Mouse (Mus musculus) ovary, adult 18-20 months (tissue): Measurements from ENCODE around the gene Tbc1d10a.
A peak's percentile ranks its signal among the peaks of the same experiment; 100 is the strongest.

Source experiments
- DNase-seq: peaks from one replicate; pipeline ENCODE4 v3.0.0; 2022; ENCODE audit warnings: low spot score, mixed read lengths

The Tbc1d10a gene

DNA sequence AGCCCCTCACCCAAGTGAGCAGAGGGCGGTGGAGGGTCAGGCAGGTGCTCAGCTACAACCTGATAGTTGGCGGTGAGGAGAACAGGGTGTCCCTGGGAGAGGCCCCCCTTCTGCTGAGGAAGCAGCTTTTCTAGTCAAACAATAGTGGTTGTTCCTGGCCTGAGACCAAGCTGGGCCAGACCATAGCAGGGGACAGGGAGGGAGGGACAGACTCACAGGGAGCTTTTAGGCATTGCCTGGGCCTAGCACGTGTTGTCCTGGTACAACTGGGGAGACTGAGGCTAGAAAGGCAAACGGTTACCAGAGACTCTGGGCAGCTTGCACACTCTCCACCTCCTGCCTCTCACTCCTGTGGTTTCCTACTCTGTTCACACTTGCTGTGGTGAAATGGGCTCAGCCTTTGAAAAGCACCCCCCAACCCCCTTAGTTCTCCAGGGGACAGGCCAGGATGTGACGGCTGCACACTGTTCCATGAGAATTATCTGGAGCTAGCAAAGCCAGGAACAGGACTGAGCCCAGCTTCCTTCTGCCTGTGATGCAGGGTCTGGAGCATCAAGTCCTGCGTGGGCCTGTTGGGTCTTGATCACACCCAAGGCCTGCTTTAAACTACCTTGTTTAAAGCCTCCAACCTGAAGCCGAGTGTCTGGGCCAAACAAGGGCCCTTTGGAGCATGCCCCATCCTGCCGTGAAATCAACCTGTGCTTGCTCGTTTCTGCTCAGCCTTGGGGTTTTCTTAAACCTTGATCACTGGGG lies 29.8 kb downstream of the Tbc1d10a start:
- DNase-seq, result no peak

DNA sequence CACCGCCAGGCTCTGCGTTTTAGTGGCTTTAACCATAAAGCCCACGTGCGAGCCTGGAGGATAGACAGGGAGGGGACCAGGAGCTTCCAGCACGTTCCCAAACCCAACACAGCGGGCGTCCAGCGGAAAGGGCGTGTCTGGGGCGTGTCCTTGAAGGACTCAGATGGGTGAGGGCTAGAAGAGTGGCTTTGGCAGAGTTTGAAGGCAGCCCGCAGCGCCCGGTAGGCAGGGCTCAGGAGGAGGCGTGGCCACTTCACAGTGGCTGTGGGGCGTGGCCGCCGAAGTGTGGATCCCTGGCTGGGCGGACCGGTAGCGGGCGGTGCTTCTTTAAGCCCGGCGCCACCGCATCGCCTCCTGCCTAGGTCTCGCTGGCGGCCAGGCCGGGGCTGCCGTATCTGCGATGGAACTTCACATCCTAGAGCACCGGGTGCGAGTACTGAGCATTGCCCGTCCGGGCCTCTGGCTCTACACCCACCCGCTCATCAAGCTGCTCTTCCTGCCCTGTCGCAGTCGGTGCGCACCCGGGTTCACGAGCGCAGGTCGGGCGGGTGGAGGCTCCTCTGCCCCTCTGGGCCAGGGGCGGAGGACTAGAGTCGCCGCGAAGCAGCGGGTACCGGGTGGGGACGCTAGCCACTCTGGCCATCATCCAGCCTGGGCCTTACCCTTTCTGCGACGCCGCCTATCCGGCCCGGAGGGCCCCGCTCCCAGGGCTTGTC lies 31.5 kb downstream of the Tbc1d10a start, which contains the start of gene Castor1:
Castor1 (plus strand) TSS at position 312 of the 716 bp plus-strand sequence.
- DNase-seq, result peak; percentile 92

DNA sequence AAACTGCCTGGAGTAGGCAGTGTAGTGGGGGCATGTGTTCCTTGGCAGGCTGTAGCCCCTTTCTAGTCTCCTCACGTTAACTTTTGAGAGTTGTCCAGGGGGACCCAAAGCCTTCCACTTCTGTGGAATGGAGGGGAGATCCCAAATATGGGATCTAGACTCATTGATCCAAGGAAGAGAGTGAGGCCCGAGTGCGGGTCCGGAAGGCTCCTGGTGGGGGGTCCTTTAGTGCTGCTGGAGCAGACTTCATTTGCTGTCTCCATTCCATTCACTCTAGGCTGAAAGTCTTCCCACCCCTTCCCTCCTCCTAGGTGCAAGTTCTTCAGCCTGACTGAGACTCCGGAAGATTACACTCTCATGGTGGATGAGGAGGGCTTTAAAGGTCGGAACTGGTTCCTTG lies 32.0 kb downstream of the Tbc1d10a start:
- DNase-seq, result no peak

DNA sequence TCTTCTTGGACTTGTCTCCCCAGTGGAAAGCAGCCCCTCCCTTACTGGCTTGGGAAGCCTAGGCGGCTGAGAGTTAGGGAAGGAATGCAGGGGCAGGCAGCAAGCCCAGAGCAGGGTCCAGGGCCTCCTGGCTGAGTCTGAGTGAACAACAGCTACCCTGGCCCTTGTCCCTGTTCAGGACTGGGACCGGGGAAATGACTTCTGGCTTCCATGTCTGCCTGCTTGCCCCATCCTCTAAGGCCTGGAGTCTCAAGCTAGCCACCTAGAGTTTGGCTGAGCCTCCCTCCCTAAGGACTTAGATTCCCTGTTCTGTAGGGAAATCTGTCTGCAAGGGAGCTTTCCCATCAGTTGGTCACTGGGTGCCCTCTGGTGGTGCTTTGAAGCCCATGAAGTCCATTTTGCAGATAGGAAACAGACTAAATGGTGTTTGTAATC lies 32.7 kb downstream of the Tbc1d10a start:
- peak; percentile 70 for DNase-seq

DNA sequence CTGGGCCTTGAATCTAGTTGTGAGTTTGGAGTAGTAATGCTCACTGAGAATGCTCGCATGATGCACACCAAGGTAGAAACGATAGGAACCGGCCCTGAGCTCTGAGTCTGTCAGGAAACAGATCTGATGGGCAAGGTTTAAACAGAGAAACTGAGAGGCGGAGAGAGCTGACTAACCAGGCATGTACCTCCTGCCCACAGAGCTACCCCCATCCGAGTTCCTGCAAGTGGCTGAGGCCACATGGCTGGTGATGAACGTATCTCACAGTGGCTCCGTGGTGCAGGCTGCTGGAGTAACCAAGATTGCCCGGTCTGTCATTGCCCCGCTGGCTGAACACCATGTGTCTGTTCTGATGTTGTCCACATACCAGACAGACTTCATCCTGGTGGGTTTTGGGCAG lies 33.3 kb downstream of the Tbc1d10a start:
- DNase-seq, result no peak

DNA sequence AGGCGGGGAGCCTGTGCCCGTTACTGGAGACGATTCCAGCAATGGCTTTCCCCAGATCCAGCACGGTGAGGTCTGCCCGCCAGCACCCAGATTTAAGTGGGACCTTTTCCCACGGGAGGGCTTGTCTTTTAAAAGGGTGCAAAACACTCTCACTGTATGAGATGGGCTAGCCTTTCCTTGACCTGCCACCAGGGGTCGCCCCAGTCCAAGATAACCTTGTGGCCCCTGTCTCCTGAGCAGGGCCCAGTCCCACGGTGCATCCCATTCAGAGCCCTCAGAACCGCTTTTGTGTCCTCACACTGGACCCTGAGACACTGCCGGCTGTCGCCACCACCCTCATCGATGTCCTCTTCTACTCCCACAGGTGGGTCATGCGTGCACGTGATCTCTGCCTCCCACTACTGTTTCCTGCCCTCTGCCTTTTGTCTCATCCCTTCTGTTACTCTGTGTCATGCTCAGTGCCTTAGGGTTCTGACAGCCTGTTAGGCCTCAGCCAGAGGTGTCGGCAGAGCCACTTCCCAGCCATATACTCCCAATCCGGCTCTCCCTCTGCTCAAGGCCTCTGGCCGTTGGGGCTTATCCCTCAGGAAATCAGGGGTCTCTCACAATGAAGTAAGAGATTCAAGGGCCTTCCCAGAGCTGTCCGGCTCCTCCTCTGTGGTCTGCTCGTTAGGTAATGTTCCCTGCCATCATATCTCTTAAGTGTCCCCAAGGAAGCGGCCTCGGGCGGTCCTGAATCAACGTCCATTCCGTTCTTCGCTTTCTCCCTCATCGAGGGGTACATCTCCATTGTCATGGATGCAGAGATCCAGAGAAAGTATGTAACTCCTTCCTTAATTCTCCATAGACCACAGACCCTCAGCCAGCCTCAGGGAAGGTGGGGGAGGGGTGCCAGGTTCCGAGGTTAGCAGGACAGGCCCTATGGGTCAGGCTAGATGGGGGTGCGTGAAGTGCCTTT lies 34.1 kb downstream of the Tbc1d10a start:
- no peak for DNase-seq

DNA sequence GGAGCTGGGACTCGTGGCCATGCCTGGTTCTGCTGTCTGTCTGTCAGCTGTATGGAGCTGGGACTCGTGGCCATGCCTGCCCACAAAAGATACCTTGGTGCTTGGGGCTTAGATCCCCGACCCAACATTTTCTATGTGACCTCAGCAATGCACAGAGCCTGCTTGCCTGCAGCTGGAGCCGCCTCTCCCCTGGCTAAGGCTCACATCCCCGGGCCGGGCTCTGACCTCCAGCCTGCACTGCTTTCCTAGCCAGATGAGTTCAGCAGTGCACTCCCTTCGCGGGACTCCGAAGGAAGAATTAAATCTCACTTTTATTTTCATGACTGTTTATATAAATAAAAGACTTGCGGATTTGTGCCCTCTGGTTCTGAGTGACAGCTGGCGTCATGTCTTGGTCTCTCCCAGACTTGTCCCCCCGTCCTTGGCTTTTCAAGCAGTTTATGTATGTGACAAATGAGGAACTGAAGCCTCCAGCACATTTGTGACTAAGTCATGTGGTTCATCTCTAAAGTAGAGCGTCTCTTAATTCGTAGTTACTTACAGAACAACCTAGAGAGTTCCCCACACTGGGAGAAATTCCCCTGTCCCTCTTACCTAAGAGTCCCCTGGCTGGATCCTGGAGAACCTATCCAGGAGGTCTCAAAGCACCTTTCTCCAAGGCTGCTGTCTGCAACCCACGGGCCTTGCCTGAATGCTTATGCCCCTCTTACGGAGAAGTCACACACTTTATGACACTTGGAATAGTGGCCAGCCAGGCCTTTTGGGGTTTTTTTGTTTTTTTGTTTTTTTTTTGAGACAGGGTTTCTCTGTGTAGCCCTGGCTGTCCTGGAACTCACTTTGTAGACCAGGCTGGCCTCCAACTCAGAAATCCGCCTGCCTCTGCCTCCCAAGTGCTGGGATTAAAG lies 35.7 kb downstream of the Tbc1d10a start:
- no peak for DNase-seq

DNA sequence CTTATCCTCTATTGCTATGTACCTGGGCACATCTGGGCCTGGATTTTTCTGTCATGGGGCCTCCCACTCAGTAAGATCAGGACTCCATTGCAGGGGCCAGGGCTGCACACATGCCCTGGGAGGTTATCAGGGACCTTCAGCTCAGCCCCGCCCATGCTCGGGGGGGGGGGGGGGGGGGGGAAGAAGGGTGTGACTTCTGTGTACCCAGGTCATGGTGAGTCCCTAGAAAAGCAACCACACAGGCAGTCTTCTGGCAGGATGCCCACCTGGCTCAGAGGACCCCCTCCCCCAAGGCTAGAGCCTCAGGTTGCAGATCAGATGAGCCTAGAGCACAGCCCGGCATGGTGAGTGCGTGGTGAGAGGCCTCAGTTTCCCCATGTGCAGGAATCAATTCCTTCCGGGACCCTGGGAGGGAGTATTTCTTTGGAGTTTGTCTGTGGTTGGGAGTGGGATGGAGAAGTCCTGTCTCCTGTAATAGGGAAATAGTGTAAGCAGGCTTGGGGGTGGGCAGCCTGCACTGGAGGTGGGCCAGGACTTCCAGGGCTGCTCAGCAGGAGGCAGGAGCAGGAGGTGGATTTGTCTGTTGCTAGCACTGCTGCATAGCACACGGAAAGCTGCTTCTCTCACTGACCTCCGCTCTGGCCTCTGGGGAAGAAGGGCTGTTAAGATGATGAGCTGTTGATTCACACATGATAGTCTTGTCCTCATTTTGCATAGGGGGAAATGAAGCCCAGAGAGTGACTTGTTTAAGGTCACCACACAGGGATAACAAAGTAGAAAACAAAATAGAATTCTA lies 37.0 kb downstream of the Tbc1d10a start:
- DNase-seq, result no peak

DNA sequence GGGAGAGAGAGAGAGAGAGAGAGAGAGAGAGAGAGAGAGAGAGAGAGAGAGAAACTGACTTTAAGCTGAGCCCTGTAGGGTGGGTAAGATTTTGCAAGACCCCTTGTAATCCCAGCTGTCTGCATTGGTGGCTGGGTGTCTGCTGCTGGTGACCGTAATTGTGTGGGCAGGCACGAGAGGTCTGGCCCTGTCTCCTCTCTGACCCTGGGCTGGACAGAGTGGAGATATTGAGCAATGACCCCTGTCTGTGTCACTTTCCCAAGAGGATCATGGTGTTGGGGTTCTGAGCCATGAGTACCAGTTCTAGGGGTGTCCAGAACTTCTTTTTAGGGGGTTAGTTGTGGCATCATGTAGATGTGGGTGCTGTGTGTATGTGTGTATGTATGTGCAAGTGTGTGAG lies 37.6 kb downstream of the Tbc1d10a start:
- no peak for DNase-seq

DNA sequence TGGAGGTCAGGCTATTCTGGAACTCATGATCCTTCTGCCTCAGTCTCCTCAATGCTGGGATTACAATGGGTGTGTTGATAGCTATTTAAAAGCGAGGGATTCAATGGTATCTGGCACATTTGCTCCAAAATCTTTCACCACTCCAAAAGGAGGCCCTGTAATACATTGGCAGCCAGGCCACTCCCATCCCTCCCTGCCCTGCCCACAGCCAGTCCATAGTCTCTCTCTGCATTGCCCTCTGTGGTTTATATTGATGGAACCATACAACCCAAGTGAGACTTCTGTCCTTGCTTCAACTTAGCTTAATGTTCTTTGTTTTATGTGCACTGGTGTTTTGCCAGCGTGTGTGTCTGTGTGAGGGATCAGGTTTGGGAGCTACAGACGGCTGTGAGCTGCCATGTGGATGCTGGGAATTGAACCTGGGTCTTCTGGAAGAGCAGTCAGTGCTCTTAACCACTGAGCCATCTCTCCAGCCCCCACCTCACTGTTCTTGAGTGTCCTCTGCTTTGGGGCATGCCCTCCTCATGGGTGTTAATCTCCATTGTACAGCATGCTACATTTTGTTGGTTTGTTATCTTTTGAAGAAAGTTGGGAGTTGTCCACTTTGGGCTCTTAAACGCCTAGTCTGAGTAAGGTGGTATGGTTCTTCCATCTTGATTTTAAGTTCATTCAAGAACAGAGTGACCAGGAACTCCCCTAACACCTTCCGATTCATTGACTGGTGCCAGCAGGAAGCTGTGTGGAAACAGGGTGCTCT lies 40.2 kb downstream of the Tbc1d10a start:
- DNase-seq, result no peak

DNA sequence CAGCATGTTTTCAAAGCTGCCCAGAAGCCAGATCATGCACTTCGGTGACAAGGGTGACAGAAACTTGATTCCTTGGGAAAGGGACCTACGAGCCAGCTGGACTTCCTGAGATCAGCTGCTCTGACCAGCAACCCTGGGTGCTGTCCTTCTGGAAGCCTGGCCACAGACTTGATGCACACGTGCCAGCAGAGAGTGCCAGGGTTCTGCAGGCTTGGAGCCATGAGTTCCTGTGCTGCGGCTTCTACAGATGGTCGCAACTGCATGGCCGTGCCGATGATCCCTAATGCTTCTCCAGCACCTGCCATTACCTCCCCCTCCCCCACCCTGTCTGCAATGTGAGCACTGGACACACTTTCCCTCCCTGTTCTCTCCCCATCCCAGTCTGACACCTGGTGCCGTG lies 41.9 kb downstream of the Tbc1d10a start:
- no peak for DNase-seq

DNA sequence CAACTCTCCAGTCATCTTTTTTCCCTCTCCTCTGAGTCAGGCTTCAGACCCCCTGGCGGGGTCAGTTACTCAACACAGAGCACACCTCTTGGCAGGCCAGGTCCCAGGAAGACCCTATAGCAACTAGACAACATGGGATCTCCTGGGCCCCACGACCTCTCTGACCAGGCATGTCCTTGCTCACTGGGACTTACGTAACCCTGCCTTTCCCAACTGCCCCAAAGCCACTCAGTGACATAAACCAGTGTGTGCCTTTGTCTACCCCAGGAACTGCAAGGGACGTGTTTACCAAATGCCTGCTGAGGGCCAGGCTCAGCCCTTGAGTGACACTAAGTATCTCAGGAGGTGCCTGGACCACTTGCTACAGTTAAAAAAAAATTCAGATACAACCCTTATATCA lies 43.3 kb downstream of the Tbc1d10a start:
- no peak for DNase-seq

DNA sequence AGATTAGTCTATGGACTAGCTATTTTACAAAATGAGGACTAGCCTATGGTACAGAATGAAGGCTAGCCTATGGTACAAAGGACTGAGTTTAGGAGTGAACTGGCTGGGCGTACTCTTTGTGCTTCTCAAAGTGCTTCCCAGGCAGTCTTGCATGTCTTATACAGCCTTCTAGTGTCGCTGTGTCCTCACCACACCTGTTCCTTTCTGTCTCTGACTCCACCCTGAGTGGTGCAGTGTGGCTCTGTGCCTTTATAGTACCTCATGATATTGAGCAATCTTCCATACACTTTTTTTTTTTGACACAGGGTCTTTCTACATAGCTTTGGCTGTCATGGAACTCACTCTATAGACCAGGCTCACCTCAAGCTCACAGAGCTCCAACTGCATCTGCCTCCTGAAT lies 44.8 kb downstream of the Tbc1d10a start:
- DNase-seq, result no peak

DNA sequence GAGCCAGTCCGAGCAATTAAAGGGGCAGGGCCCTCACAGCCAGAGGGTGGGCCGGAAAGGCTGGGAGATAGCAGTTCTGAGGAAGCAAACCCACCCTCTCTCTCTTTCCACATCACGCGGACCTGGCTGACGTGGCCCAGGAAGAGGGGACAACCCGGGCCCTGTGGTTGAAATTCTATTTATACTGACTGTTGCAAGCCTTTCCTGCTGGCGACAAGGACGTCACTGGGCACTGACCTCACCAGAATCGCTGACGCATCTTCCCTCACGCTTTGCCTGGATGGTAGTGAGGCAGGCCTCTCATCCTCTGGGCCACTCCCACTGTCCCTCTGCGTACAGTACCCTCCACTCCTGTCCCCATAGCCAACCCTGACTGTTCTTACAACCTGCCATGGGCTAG lies 46.1 kb downstream of the Tbc1d10a start:
- no peak for DNase-seq

DNA sequence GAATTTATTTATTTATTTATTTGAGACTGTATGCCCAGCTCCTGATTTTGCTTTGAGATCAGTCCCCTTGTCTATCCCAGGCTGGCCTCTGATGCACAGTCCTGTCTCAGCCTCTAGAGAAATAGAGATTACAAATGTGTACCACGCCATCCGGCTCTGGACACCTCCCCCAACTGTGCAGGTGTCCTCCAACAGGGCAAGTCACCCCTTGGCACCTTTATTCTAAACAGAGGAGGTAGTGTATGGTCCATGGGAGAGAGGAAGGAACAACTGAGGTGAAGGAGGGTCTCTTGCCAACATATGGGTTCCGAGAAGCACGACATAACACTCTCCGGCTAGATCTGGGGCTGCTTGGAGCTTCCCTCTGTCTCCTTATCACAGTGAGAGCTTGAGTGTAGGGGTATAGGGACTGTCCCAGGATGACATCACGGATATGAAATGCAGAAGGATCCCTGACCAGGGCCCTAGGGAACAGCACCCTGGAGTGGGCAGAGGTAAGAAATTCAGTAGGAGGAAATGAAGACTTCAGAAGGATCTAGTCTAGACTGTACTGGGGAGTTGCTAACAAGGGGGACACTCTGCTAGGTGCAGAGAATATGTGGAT lies 48.6 kb downstream of the Tbc1d10a start:
- DNase-seq, result no peak

DNA sequence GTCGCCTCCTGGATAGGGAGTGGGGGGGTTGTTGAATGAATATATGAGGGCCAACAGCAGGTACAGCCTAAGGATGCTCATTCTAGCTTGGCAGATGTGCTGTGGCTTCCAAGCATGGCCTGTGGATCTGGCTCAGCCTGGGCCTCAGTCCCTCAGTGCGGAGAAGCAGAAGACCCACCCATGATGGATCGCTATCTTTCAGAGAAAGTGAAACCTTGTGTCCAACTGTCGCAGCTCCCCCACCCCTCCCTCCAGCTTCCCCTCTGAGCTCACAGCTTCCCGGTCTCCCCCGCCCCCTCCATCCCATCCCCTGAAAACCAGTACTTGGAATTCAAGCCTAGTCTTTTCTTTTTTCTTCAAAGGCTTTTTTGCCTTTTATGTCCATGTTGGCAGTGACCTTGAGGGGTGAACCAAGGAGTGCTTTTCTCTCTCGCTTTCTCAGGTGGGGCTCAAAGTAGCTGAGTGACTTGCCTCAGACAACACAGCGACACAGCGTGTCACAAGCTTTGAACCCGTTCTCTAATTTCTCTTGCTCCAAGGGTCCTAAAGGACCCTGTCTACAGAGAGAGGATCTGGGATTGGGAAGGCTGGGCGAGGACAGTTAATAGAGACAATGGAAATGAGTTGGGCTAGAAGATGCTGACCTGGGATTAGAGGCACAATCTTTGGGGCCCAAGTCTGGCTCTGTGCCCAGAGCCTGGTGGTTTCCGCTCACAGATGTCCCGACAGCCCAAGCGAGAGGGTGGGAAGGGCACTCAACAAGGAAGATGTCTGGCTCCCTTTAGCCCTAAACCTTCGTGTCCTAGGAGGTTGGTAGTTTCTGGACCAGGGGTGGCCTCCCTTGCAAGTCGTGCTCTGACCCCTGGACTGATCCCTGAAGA lies 49.3 kb downstream of the Tbc1d10a start, which contains the start of gene Osm:
Osm (plus strand) TSS at position 756 of the 881 bp plus-strand sequence.
- no peak for DNase-seq

DNA sequence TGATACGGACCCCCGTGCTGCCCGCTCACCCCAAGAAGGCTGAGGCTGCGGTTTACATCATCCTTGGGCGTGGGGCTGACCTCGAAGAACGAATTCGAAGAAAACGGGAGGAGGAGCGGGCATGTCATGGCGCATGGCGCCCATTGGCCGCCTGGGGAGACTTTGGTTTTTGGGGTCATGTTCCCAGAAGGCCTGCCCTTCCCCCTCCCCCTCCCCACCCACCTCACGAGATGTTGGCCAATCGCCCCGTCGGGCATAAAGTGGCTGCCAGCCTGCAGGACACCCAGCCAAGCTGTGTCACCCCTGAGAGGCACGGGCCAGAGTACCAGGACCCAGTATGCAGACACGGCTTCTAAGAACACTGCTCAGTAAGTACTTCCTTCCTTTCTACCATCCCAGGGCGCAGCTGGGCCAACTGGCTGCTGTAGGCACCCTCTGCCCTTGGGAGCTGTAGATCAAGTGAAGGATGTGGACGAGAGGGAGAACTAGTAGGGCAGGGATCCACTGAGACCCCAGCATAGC lies 50.0 kb downstream of the Tbc1d10a start:
- no peak for DNase-seq

DNA sequence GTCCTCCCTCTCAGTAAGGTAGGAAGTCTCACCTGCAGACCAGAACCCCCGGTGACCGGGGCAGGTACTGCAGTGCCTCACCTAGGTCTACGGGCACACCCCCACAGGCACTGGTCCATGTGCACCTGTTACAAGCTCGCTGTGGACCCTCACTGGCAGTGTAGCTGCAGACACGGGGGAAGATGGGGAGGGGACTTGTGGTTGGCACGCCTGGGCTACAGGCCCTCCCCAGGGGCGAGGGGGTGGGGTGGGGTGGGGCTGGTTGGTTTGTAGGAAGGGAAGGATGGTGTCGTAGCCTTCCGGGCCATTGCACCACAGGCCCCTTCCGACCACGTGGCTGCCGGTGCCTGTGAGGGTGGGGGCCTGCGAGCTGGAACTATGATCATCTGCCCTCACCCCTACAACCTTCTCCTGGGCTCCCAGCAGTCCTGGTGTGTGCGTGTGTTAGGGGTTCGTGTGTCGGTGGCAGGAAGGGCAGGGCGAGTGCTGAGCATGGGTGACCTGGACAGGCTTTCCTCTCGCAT lies 50.9 kb downstream of the Tbc1d10a start:
- no peak for DNase-seq
